Mouse (Mus musculus): ENCODE data around the gene Gjb2.
A peak's percentile ranks its signal among the peaks of the same experiment; 100 is the strongest.

Gene Gjb2

GRCm38 (mm10) chr14:57104106-57105023 is at the start of gene Gjb2:
TSS of gene Gjb2 (minus strand) at chr14:57104702.
- DNase-seq (ENCODE audit: low spot score): no peak

- no peak for DNase-seq (ENCODE audit: low spot score)
Measured at GRCm38 (mm10) chr14:57145741-57146140, 41.2 kb upstream of the Gjb2 start.

- DNase-seq (ENCODE audit: low spot score): no peak
Measured at GRCm38 (mm10) chr14:57135265-57135664, 30.8 kb upstream of the Gjb2 start.

- no peak for DNase-seq (ENCODE audit: low spot score)
Measured at GRCm38 (mm10) chr14:57133161-57133661, 28.7 kb upstream of the Gjb2 start, which contains the start of gene Gjb6. TSS of gene Gjb6 (minus strand) at chr14:57133611.

GRCm38 (mm10) chr14:57127383-57127782 is 22.9 kb upstream of the Gjb2 start:
- no peak for DNase-seq (ENCODE audit: low spot score)

GRCm38 (mm10) chr14:57122295-57122694 is 17.8 kb upstream of the Gjb2 start:
- no peak for DNase-seq (ENCODE audit: low spot score)

GRCm38 (mm10) chr14:57115823-57116544 is 11.5 kb upstream of the Gjb2 start, which contains the start of gene Gm4491:
TSS of gene Gm4491 (minus strand) at chr14:57115883.
- no peak for DNase-seq (ENCODE audit: low spot score)

- peak; percentile 74 for DNase-seq (ENCODE audit: low spot score)
Measured at GRCm38 (mm10) chr14:57109194-57109593, 4.7 kb upstream of the Gjb2 start.

- no peak for DNase-seq (ENCODE audit: low spot score)
Measured at GRCm38 (mm10) chr14:57107916-57108315, 3.4 kb upstream of the Gjb2 start.

- no peak for DNase-seq (ENCODE audit: low spot score)
Measured at GRCm38 (mm10) chr14:57107091-57107490, 2.6 kb upstream of the Gjb2 start.

GRCm38 (mm10) chr14:57105721-57106120 is 1.2 kb upstream of the Gjb2 start:
- DNase-seq (ENCODE audit: low spot score): no peak

- no peak for DNase-seq (ENCODE audit: low spot score)
Measured at GRCm38 (mm10) chr14:57105111-57105510, 609 bp upstream of the Gjb2 start.

- no peak for DNase-seq (ENCODE audit: low spot score)
Measured at GRCm38 (mm10) chr14:57103711-57104105, 794 bp downstream of the Gjb2 start.

- DNase-seq (ENCODE audit: low spot score): no peak
Measured at GRCm38 (mm10) chr14:57103121-57103520, 1.4 kb downstream of the Gjb2 start.

GRCm38 (mm10) chr14:57101623-57102022 is 2.9 kb downstream of the Gjb2 start:
- no peak for DNase-seq (ENCODE audit: low spot score)

- no peak for DNase-seq (ENCODE audit: low spot score)
Measured at GRCm38 (mm10) chr14:57095855-57096254, 8.6 kb downstream of the Gjb2 start.

GRCm38 (mm10) chr14:57093029-57093428 is 11.5 kb downstream of the Gjb2 start:
- peak; percentile 39 for DNase-seq (ENCODE audit: low spot score)

- DNase-seq (ENCODE audit: low spot score): no peak
Measured at GRCm38 (mm10) chr14:57090001-57090400, 14.5 kb downstream of the Gjb2 start.

GRCm38 (mm10) chr14:57089107-57089506 is 15.4 kb downstream of the Gjb2 start:
- DNase-seq (ENCODE audit: low spot score): no peak

GRCm38 (mm10) chr14:57084180-57084668 is 20.3 kb downstream of the Gjb2 start:
- no peak for DNase-seq (ENCODE audit: low spot score)

- no peak for DNase-seq (ENCODE audit: low spot score)
Measured at GRCm38 (mm10) chr14:57082863-57083262, 21.6 kb downstream of the Gjb2 start.

- DNase-seq (ENCODE audit: low spot score): no peak
Measured at GRCm38 (mm10) chr14:57075537-57075936, 29.0 kb downstream of the Gjb2 start.

- DNase-seq (ENCODE audit: low spot score): peak; percentile 47
Measured at GRCm38 (mm10) chr14:57069906-57070305, 34.6 kb downstream of the Gjb2 start.
